Mouse (Mus musculus) liver, adult 10 weeks (tissue): ENCODE results near the gene Anapc5. TPM values are rescaled to one million over a fixed set of nuclear protein-coding genes. Genes with fewer than 3 reads are reported as not detected.

Source experiments
- polyA plus RNA-seq: library from polyadenylated mRNA; stranded (reverse); fragments of 350-450 nt; fragmentation: Illumina TruSeq; extraction: RNeasy Lipid Tissue Mini Kit (QIAGEN cat#74804); gene quantifications from one replicate; pipeline ENCODE4 v1.2.3, GENCODE M21; 2014; ENCODE audit warnings: low read depth, low replicate concordance

Anapc5 gene
- 79.8 TPM for polyA plus RNA-seq

GRCm38 (mm10) chr5:122820777-122821523 lies at the start of gene Anapc5:
TSS of gene Anapc5 (minus strand) at chr5:122821339.

GRCm38 (mm10) chr5:122849521-122850318 lies 28.6 kb upstream of the Anapc5 start, which contains the start of gene Rnf34:
TSS of gene Rnf34 (plus strand) at chr5:122850048.

GRCm38 (mm10) chr5:122779277-122779834 lies 41.8 kb downstream of the Anapc5 start, which contains the start of gene Camkk2:
TSS of gene Camkk2 (minus strand) at chr5:122779409.

Other genes starting within 250 kb of the Anapc5 start
- gene Ift81, start 206.8 kb downstream of the Anapc5 start, polyA plus RNA-seq: 5.5 TPM
- gene P2rx7, start 177.4 kb downstream of the Anapc5 start, polyA plus RNA-seq: 0.66 TPM
- 18.5 TPM for gene P2rx4, start 113.8 kb downstream of the Anapc5 start, polyA plus RNA-seq
- gene Camkk2, start 41.9 kb downstream of the Anapc5 start, polyA plus RNA-seq: 4.3 TPM
- 4.3 TPM for gene Rnf34, start 28.7 kb upstream of the Anapc5 start, polyA plus RNA-seq
- gene Kdm2b, start 168.5 kb upstream of the Anapc5 start, polyA plus RNA-seq: 4.8 TPM
- gene Orai1, start 193.7 kb upstream of the Anapc5 start, polyA plus RNA-seq: 0.74 TPM
- not detected for gene Morn3, start 225.7 kb upstream of the Anapc5 start, polyA plus RNA-seq
- gene Tmem120b, start 247.1 kb upstream of the Anapc5 start, polyA plus RNA-seq: 1.9 TPM